Mouse (Mus musculus): ENCODE results near the gene Drc1. TPM values are rescaled to one million over a fixed set of nuclear protein-coding genes. Genes with fewer than 3 reads are reported as not detected.

The Drc1 gene
- total and polyA plus RNA-seq, 2 experiments from 2014 or later, result 0.04 to 0.19 TPM

DNA sequence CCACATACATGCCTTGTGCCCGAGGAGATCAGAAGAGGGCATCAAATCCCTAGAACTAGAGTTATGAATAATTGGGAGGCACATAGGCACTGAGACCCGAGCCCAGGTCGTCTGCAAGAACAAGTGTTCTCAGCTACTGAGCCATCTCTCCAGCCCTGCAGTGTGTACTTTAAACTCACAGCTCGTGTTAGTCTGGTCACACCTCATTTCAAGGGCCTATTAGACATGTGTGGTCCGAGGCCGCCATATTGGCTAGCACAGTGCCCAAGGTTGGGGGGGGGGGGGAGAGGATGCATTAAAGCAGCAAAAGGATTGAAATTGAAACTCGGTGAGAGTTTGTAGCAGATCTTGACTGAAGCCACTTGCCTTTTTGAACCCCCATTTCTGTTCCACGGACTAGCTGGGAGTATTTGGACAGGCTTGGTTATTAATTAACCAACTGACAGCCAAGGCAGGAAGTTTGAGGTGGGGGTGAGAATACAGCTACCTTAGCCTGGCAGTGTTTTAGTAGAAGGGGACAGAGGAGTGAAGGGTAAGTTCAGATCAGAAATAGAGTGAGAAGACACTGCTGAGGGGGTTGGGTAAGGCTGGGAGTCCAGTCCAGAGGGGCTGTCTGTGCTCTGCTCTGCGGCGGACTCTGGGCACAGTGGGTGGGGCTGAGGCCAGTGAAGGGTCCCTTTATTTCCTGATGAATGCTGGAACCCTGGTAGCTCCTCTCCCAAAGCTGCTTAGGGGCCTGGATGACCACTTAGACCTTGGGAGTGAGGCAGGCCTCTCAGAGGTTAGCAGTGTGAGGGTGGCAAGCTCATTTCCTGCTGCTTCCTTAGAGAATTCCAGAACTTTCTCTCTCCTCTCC lies 5.0 kb downstream of the Drc1 start:
- H3K27me3 ChIP-seq (ENCODE audit: control insufficient read depth, insufficient read depth, low read length), result no peaks in the 10 kb centered on the region
- DNase-seq (ENCODE audit: low spot score) (no peak), ATAC-seq (ENCODE audit: insufficient read depth, low read depth) (no peak)
- H3K9ac ChIP-seq (replicated peaks; ENCODE audit: low read depth, low read length), result no peak overlapping the region
- 74% methylated on average over 10 of the region's 10 CpGs for WGBS
- H3K27ac ChIP-seq (ENCODE audit: low read depth), result no peak overlapping the region
- no peak overlapping the region for H3K4me2 ChIP-seq (ENCODE audit: low read depth, low read length)
- no peaks in the 10 kb centered on the region for H3K36me3 ChIP-seq (replicated peaks; ENCODE audit: control insufficient read depth, insufficient read depth, low read length)
- H3K4me1 ChIP-seq (ENCODE audit: control insufficient read depth, insufficient read depth), result no peaks in the 10 kb centered on the region; the same call in 1 of the 2 replicates
- H3K4me3 ChIP-seq (ENCODE audit: low read depth, low read length), result no peak overlapping the region
- no peak for TF ChIP-seq CTCF (IDR thresholded peaks at IDR 0.05; ENCODE audit: low read depth)
- TF ChIP-seq EP300 (IDR thresholded peaks at IDR 0.05; ENCODE audit: low read depth), result no peak
- H3K9me3 ChIP-seq (replicated peaks; ENCODE audit: control insufficient read depth, low read length), result 0 out of 2 replicates have a peak, but pooled peaks cover 9% of the 10 kb centered on the region

DNA sequence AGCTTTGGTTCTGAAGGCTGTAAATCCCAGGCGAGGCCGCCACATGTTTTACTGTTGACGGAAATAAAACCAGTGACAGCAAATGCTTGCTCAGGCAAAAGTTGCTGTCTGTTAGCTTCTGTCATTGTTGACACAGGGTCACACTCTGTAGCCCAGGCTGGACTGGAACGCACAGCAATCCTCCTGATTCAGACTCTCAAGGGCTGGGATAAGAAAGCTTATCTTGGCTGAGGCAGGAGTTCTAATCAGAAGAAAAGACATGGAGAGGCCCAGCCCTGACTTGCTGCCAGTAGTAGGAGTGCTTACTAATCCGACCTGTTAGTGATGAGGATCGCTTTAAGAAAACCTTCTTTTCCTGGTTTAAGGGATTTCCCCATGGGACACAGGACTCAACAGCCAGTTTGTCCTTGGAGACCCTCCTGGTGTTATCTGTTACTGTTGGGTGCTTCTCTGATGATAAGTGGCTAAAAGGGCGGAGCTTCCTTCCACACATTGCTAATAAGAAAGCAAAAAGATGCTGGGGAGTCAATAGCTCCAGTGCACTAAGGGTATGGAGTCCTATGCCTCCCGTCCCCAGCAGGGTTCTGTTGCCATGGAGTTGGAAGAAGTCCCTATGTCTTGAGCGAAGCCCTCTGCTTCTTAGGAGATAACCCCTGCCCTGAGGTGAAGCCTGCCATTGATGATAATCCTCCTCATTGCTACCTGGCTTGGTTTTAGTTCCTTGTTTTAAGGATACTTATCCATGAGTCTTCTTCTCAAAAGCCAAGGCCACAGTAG lies 6.1 kb downstream of the Drc1 start:
- no peak overlapping the region for H3K27ac ChIP-seq (ENCODE audit: low read depth)
- H3K27me3 ChIP-seq (ENCODE audit: control insufficient read depth, insufficient read depth, low read length), result no peaks in the 10 kb centered on the region
- H3K9me3 ChIP-seq (replicated peaks; ENCODE audit: control insufficient read depth, low read length), result 0 out of 2 replicates have a peak, but pooled peaks cover 9% of the 10 kb centered on the region
- H3K9ac ChIP-seq (replicated peaks; ENCODE audit: low read depth, low read length), result no peak overlapping the region
- H3K36me3 ChIP-seq (replicated peaks; ENCODE audit: control insufficient read depth, insufficient read depth, low read length), result no peaks in the 10 kb centered on the region
- 52% methylated on average over 9 of the region's 9 CpGs for WGBS
- ATAC-seq (ENCODE audit: insufficient read depth, low read depth) (no peak), DNase-seq (ENCODE audit: low spot score) (no peak)
- no peak overlapping the region for H3K4me2 ChIP-seq (ENCODE audit: low read depth, low read length)
- no peaks in the 10 kb centered on the region for H3K4me1 ChIP-seq (ENCODE audit: control insufficient read depth, insufficient read depth)
- H3K4me3 ChIP-seq (ENCODE audit: low read depth, low read length), result no peak overlapping the region
- TF ChIP-seq EP300 (IDR thresholded peaks at IDR 0.05; ENCODE audit: low read depth) (no peak), CTCF (IDR thresholded peaks at IDR 0.05; ENCODE audit: low read depth) (no peak)

DNA sequence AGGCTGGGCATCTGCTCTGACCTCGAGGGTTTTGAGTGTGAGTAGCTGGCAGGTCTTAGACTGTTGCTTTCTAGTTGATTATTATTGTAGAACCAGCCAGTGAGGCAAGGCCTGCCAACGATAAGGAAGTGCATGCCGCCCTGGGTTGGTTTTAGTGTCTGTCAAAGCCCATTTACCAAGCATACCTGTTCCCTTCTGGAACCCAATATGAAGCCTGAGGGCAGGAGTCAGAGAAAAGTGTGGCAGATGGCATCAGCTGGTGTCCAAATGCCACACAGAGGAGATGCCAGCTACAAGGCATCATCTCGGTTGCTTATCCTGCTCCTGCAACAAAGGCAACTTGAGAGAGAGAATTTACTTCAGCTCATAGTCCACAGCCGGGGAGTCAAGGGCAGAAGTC lies 59.6 kb downstream of the Drc1 start:
- no peak overlapping the region for H3K27ac ChIP-seq (ENCODE audit: low read depth)
- no peaks in the 10 kb centered on the region for H3K9me3 ChIP-seq (replicated peaks; ENCODE audit: control insufficient read depth, low read length)
- H3K9ac ChIP-seq (replicated peaks; ENCODE audit: low read depth, low read length), result no peak overlapping the region
- DNase-seq (ENCODE audit: low spot score) (no peak), ATAC-seq (ENCODE audit: insufficient read depth, low read depth) (no peak)
- no peak overlapping the region for H3K4me3 ChIP-seq (ENCODE audit: low read depth, low read length)
- 76% methylated on average over 5 of the region's 5 CpGs for WGBS
- TF ChIP-seq EP300 (IDR thresholded peaks at IDR 0.05; ENCODE audit: low read depth) (no peak), CTCF (IDR thresholded peaks at IDR 0.05; ENCODE audit: low read depth) (no peak)
- 0 out of 2 replicates have a peak, but pooled peaks cover 4% of the 10 kb centered on the region for H3K27me3 ChIP-seq (ENCODE audit: control insufficient read depth, insufficient read depth, low read length)
- H3K4me1 ChIP-seq (ENCODE audit: control insufficient read depth, insufficient read depth), result no peaks in the 10 kb centered on the region
- H3K4me2 ChIP-seq (ENCODE audit: low read depth, low read length), result no peak overlapping the region
- H3K36me3 ChIP-seq (replicated peaks; ENCODE audit: control insufficient read depth, insufficient read depth, low read length), result no peaks in the 10 kb centered on the region

DNA sequence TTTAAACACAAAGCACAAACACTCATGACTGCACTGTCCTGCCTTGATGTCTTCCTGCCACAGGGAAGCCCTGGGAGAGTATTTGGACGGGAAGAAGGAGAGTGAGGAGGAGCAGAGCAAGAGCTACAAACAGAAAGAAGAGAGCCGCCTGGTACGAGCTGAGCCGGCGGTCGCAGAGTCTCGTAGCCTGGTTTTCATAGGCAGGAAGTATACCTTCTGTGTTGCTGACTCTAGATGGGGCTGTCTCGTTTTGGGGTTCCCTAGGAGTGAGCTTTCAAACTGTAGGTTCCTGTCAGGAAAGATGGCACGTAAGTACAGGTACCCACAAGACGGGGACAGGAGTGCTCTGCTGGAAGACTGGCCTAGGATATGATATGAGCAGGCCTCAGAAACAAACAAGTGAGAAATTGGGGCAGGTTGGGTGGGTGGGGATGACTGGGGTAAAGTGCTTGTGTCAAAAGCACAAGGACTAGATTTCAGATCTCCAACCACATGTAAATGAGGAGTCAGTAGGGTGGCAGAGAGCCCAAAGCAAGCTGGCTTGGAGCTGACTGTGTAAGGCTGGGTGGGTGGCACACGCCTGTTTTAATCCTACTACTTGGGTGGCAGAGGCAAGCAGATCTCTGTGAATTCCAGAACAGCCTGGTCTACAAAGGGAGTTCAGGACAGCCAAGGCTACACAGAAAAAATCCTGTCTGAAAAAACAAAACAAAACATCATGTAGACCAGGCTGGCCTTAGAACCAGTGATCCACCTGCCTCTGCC lies 60.6 kb downstream of the Drc1 start:
- no peak overlapping the region for H3K4me3 ChIP-seq (ENCODE audit: low read depth, low read length)
- no peak overlapping the region for H3K9ac ChIP-seq (replicated peaks; ENCODE audit: low read depth, low read length)
- DNase-seq (ENCODE audit: low spot score) (no peak), ATAC-seq (ENCODE audit: insufficient read depth, low read depth) (no peak)
- no peaks in the 10 kb centered on the region for H3K4me1 ChIP-seq (ENCODE audit: control insufficient read depth, insufficient read depth)
- no peak overlapping the region for H3K4me2 ChIP-seq (ENCODE audit: low read depth, low read length)
- H3K27ac ChIP-seq (ENCODE audit: low read depth), result no peak overlapping the region
- 0 out of 2 replicates have a peak, but pooled peaks cover 4% of the 10 kb centered on the region for H3K27me3 ChIP-seq (ENCODE audit: control insufficient read depth, insufficient read depth, low read length)
- WGBS, result 71% methylated on average over 11 of the region's 11 CpGs
- H3K36me3 ChIP-seq (replicated peaks; ENCODE audit: control insufficient read depth, insufficient read depth, low read length), result no peaks in the 10 kb centered on the region
- no peak for TF ChIP-seq EP300 (IDR thresholded peaks at IDR 0.05; ENCODE audit: low read depth)
- no peak for TF ChIP-seq CTCF (IDR thresholded peaks at IDR 0.05; ENCODE audit: low read depth)
- no peaks in the 10 kb centered on the region for H3K9me3 ChIP-seq (replicated peaks; ENCODE audit: control insufficient read depth, low read length)

DNA sequence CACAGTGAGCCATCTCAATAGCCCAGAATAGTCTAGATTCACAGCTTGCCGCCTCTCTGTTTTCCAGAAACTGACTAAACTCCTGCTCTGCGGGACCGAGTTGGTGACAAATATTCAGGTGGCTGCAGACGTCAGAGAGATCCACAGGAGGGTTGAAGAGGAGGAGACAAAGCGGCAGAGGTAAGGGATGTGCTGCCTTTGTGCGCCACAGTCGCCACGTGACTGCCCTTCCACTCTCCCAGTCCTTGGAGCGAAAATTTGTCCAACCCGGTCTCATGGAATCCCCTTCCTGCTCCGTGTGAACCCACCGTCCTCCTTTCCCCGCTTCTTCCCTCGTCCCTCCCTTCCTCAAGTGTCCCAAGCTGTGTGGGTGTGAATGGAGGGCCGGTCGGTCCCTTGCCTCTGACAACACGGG lies 61.4 kb downstream of the Drc1 start:
- H3K27ac ChIP-seq (ENCODE audit: low read depth), result no peak overlapping the region
- no peak for ATAC-seq (ENCODE audit: insufficient read depth, low read depth)

More for the DNA sequence above, 61.4 kb downstream of the Drc1 start:
- WGBS, result 5% methylated on average over 17 of the region's 17 CpGs
- no peaks in the 10 kb centered on the region for H3K36me3 ChIP-seq (replicated peaks; ENCODE audit: control insufficient read depth, insufficient read depth, low read length)
- DNase-seq (ENCODE audit: low spot score), result no peak
- TF ChIP-seq CTCF (IDR thresholded peaks at IDR 0.05; ENCODE audit: low read depth) (no peak), EP300 (IDR thresholded peaks at IDR 0.05; ENCODE audit: low read depth) (no peak)
- H3K4me1 ChIP-seq (ENCODE audit: control insufficient read depth, insufficient read depth), result no peaks in the 10 kb centered on the region
- no peaks in the 10 kb centered on the region for H3K9me3 ChIP-seq (replicated peaks; ENCODE audit: control insufficient read depth, low read length)
- peak overlapping the region; percentile 51 for H3K4me2 ChIP-seq (ENCODE audit: low read depth, low read length)
- H3K9ac ChIP-seq (replicated peaks; ENCODE audit: low read depth, low read length), result no peak overlapping the region
- H3K27me3 ChIP-seq (ENCODE audit: control insufficient read depth, insufficient read depth, low read length), result 0 out of 2 replicates have a peak, but pooled peaks cover 4% of the 10 kb centered on the region
- peak overlapping the region; percentile 25 for H3K4me3 ChIP-seq (ENCODE audit: low read depth, low read length)
